Mouse (Mus musculus): ENCODE results near the gene Ddr1. TPM values are rescaled to one million over a fixed set of nuclear protein-coding genes. Genes with fewer than 3 reads are reported as not detected.

The Ddr1 gene
- polyA plus RNA-seq, 1 experiment from 2014 or later = 86.1 TPM

DNA sequence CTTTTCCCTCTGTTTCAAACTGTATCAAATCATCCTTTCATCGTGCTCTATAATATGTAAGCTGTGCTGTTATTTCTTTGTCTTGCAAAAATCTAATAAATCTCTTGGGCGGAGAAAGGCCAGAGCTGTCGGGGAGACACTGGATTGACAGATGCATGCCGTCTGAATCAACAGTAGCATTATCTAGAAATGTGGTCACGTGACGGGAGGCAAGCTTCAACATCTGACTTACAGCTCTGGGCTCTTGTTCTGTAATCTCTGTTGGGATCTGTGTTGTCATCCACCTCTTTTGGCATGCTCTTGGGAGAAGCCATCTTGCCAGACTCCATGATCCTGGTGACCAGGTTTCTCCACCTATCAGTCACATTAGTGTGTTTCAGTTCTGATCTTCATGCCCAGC is 12.7 kb upstream of the Ddr1 start:
- Histone ChIP-seq H3K4me1 (peaks cover 29% of the 10 kb centered on the region), H3K4me3 (replicated peaks) (no peak overlapping the region), H3K4me2 (no peak overlapping the region), H3K27me3 (no peaks in the 10 kb centered on the region), H3K9ac (no peak overlapping the region), H3K36me3 (no peaks in the 10 kb centered on the region), H3K27ac (no peak overlapping the region), H3K9me3 (replicated peaks) (no peaks in the 10 kb centered on the region)
- no peak for ATAC-seq (replicated peaks; ENCODE audit: low FRiP score)
- WGBS = 83% methylated on average over 6 of the region's 6 CpGs

DNA sequence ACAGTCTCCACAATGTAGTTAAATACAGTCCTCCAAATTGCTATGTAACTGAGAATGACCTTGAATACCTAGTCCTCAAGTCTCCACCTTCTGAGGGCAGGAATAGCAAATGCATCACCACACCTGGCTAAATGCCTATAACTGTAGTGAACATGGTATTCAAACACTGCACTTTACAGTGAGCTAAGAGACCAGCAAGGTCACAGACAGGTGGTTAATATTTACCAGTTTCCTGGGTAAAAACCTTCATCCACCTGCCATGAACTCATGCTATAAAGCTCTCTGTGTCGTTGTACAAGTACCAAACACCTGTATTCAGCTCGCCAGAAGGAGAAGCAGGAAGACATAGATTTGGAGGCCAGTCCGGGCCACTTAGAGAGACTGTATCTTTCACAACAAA is 11.7 kb upstream of the Ddr1 start:
- WGBS = 71% methylated on average over 3 of the region's 3 CpGs
- Histone ChIP-seq H3K4me2 (no peak overlapping the region), H3K27me3 (no peaks in the 10 kb centered on the region), H3K4me1 (peaks cover 28% of the 10 kb centered on the region), H3K9me3 (replicated peaks) (no peaks in the 10 kb centered on the region), H3K9ac (no peak overlapping the region), H3K36me3 (no peaks in the 10 kb centered on the region), H3K27ac (peak overlapping the region; percentile 59), H3K4me3 (replicated peaks) (no peak overlapping the region)
- ATAC-seq (replicated peaks; ENCODE audit: low FRiP score) = no peak

DNA sequence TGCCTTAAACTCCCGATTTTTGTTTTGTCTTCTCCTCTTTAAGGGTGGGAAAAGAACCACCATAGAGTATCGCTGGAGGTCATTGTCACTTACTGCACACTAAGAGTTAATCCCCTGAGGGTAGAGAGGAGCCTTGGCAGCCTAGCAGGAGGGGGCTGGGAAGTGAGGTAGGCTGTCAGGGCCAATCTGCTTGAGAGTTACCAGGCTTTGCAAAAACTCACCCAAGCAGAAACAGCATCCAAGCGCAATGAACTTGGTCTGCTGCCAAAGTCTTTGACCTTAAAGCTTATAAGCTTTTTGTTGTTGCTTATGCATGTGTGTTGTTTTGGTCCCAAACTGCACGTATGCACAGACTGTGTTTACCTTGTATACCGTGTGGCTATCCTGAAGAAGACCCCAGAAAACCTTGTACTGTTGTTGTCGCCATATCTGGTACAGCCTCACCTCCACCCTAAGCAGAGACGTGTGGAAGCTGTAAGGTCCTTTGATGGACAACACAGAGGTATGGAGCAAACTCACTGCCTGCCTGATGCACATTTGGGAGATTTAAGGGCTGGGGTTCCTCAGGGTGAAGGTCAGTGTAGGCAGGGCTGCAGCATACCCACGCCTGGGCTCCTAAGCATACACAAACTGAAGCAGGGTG is 6.4 kb upstream of the Ddr1 start:
- peak overlapping the region; percentile 82 for H3K27ac ChIP-seq
- no peak overlapping the region for H3K4me3 ChIP-seq (replicated peaks)
- H3K9ac ChIP-seq = no peak overlapping the region
- no peaks in the 10 kb centered on the region for H3K9me3 ChIP-seq (replicated peaks)
- H3K36me3 ChIP-seq = no peaks in the 10 kb centered on the region
- no peak overlapping the region for H3K4me2 ChIP-seq
- peak; percentile 84 for ATAC-seq (replicated peaks; ENCODE audit: low FRiP score)
- no peaks in the 10 kb centered on the region for H3K27me3 ChIP-seq
- peaks cover 24% of the 10 kb centered on the region for H3K4me1 ChIP-seq
- 29% methylated on average over 8 of the region's 8 CpGs for WGBS

DNA sequence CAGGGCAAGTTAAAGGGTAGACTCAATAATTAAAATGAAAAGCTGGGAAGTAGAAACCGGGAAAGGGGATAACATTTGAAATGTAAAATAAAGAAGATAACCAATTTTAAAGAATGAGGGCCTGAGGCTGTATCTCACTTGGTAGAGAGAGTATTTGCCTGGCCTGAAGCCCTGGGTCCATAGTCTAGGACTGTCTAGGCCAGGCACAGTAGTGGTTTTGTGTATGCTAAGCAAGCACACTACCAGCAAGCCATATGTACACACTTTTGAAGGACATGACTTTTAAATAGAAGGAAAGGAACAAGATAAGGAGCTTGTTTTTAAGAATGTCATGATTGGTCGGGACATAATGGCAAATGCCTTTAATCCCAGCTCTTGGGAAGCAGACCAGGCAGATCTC is 4.2 kb upstream of the Ddr1 start:
- no peak for ATAC-seq (replicated peaks; ENCODE audit: low FRiP score)
- no peak overlapping the region for H3K27ac ChIP-seq
- 84% methylated on average over 2 of the region's 2 CpGs for whole genome bisulfite sequencing

DNA sequence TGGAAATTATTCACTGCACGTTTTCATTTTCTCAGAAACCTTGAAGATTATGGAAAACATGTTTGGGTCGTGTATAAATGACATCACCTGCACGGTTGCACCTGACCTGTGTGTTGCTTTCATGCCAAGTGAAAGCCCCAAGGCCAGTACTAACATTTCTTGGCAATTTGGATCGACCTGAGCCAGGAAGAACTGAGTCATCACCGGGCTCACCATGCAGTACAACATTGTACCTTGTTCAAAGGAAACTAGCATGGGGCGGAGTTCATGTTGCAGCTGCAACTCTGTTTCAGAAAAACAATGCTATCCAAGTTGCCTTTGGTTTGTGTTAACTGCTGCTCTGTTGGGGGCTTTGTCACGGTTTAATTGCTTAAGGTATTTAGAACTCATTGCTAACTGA is 3.5 kb upstream of the Ddr1 start:
- H3K27ac ChIP-seq = no peak overlapping the region
- H3K4me2 ChIP-seq = no peak overlapping the region
- H3K9ac ChIP-seq = no peak overlapping the region
- WGBS = 72% methylated on average over 7 of the region's 7 CpGs
- no peaks in the 10 kb centered on the region for H3K27me3 ChIP-seq
- ATAC-seq (replicated peaks; ENCODE audit: low FRiP score) = no peak
- peaks cover 50% of the 10 kb centered on the region for H3K4me1 ChIP-seq
- no peaks in the 10 kb centered on the region for H3K36me3 ChIP-seq
- H3K4me3 ChIP-seq (replicated peaks) = no peak overlapping the region
- H3K9me3 ChIP-seq (replicated peaks) = no peaks in the 10 kb centered on the region

More for the DNA sequence above, 4.2 kb upstream of the Ddr1 start:
- Histone ChIP-seq H3K4me3 (replicated peaks) (no peak overlapping the region), H3K27me3 (no peaks in the 10 kb centered on the region), H3K4me2 (no peak overlapping the region), H3K9me3 (replicated peaks) (no peaks in the 10 kb centered on the region), H3K9ac (no peak overlapping the region), H3K36me3 (no peaks in the 10 kb centered on the region), H3K4me1 (peaks cover 46% of the 10 kb centered on the region)

DNA sequence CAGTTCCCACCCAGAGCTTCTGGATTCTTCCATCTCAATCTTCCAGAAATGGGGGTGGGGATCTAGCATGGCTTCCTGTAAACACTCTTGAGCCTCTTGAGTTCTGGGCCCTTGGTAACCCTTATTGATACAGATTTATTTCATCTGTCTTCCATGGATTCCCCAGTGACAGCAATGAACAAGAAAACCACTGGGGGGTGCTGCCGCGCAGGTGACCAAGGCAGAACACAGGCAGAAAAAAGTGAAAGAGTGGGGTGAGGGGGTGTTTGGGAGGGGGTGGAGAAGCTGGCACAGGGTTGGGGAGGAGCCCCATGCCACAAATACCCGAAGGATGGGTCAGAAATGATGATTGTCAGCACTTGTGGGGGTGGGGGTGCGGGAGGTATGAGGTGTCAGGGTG is 1.4 kb upstream of the Ddr1 start:
- H3K4me3 ChIP-seq (replicated peaks) = no peak overlapping the region
- no peaks in the 10 kb centered on the region for H3K36me3 ChIP-seq
- H3K4me2 ChIP-seq = no peak overlapping the region
- WGBS = 21% methylated on average over 4 of the region's 4 CpGs
- H3K27ac ChIP-seq = peak overlapping the region; percentile 98
- H3K9ac ChIP-seq = no peak overlapping the region
- H3K4me1 ChIP-seq = peaks cover 55% of the 10 kb centered on the region
- H3K9me3 ChIP-seq (replicated peaks) = no peaks in the 10 kb centered on the region
- H3K27me3 ChIP-seq = no peaks in the 10 kb centered on the region
- no peak for ATAC-seq (replicated peaks; ENCODE audit: low FRiP score)

DNA sequence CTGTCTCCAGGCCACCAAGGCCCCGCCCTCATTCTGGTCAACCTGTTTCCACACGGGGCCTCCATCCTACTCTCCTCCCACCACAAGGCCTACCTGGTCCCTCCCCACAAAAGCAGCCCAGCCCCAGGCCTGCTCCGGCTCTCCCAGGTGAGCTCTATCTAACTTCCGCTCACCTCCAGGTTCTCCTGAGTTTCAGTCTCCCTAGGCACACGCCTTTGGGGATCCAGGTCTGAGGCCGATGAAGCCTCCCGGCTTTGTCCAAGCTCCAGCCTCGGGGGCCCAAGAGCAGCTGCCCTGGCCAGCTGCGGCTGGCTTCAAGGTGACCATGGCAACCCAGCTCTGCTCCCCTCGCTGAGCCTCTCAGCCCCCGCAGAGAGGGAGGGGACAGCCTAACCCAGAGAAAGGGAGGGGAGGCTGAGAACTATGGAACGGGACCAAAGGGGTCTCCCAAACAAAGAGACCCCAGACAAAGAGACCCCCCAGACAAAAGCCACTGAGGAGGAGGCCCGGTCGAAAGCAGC is 610 bp downstream of the Ddr1 start:
- Histone ChIP-seq H3K9ac (peak overlapping the region; percentile 62), H3K27me3 (no peaks in the 10 kb centered on the region), H3K4me2 (peak overlapping the region; percentile 82), H3K36me3 (0 out of 2 replicates have a peak, but pooled peaks cover 3% of the 10 kb centered on the region), H3K4me1 (peaks cover 60% of the 10 kb centered on the region), H3K4me3 (replicated peaks) (peak overlapping the region; percentile 72), H3K27ac (peak overlapping the region; percentile 98), H3K9me3 (replicated peaks) (no peaks in the 10 kb centered on the region)
- 1% methylated on average over 14 of the region's 14 CpGs for WGBS
- ATAC-seq (replicated peaks; ENCODE audit: low FRiP score) = peak; percentile 52

DNA sequence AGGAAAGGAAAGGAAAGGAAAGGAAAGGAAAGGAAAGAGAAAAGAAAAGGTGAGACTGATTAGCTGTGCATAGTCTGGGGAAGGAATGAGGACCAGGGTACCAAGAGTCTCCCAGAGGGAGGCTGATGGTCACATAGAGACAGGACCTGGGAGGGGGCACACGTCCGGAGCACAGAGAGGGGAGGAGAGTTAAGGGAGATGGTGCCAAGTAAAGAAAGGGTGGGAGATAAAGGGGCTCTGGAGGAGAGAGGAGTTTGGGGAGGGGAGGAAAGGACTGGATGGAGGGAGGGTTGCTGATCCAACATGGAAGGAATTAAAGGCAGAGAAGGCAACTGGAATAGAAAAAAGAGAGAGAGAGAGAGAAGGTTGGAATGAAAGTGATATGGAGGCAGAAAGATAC is 1.4 kb downstream of the Ddr1 start:
- Histone ChIP-seq H3K9me3 (replicated peaks) (no peaks in the 10 kb centered on the region), H3K4me3 (replicated peaks) (peak overlapping the region; percentile 72), H3K4me2 (peak overlapping the region; percentile 82), H3K27me3 (no peaks in the 10 kb centered on the region), H3K4me1 (peaks cover 68% of the 10 kb centered on the region), H3K9ac (peak overlapping the region; percentile 75), H3K27ac (peak overlapping the region; percentile 99), H3K36me3 (0 out of 2 replicates have a peak, but pooled peaks cover 3% of the 10 kb centered on the region)
- WGBS = 4% methylated on average over 2 of the region's 2 CpGs
- ATAC-seq (replicated peaks; ENCODE audit: low FRiP score) = no peak

DNA sequence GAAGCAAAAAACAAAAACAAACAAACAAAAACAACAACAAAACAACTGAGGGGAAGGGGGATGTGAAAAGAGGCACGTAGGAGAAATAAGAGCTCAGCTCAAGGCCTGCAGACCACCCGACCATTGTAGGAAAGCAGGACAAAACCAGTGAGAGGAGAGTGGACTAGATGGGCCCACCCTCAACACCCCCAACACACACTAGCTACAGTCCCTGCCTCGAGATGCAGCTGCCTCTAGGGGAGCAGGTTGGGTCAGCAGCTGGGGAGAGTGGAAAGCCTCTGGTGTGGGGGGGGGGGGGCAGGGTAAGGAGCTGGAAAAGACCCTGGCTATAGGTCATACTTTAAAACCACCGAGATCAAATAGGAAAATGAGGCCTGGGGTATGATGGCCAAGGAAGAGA is 1.8 kb downstream of the Ddr1 start:
- Histone ChIP-seq H3K27ac (peak overlapping the region; percentile 99), H3K9me3 (replicated peaks) (no peaks in the 10 kb centered on the region), H3K4me3 (replicated peaks) (peak overlapping the region; percentile 72), H3K9ac (peak overlapping the region; percentile 75), H3K4me2 (peak overlapping the region; percentile 82), H3K4me1 (peaks cover 72% of the 10 kb centered on the region), H3K27me3 (no peaks in the 10 kb centered on the region), H3K36me3 (0 out of 2 replicates have a peak, but pooled peaks cover 3% of the 10 kb centered on the region)
- ATAC-seq (replicated peaks; ENCODE audit: low FRiP score) = no peak
- 10% methylated on average over 4 of the region's 4 CpGs for WGBS

DNA sequence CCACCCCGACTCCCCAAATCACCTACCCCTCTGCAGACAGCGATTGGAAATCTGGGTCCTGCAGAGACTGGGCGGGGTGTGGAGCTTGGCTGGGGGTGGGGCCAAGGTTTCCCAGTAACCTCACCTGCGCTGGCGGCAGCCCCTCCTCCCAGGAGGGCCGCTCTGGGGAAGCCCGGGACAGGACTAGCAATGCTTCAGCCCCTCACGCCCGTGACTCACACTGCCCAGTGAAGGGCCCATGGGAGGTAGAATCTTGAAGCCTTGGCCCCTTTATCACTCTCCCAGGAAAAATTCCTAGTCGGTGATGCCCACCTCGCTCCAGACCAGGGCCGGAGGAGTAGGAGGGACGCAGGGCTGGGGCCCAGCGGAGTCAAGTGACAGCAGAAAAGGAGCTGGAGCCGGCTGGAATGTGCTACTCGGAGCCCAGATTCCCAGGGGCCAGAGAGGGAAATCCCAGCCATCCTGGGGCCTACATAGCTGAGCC is 2.4 kb downstream of the Ddr1 start:
- H3K4me1 ChIP-seq = peaks cover 78% of the 10 kb centered on the region

DNA sequence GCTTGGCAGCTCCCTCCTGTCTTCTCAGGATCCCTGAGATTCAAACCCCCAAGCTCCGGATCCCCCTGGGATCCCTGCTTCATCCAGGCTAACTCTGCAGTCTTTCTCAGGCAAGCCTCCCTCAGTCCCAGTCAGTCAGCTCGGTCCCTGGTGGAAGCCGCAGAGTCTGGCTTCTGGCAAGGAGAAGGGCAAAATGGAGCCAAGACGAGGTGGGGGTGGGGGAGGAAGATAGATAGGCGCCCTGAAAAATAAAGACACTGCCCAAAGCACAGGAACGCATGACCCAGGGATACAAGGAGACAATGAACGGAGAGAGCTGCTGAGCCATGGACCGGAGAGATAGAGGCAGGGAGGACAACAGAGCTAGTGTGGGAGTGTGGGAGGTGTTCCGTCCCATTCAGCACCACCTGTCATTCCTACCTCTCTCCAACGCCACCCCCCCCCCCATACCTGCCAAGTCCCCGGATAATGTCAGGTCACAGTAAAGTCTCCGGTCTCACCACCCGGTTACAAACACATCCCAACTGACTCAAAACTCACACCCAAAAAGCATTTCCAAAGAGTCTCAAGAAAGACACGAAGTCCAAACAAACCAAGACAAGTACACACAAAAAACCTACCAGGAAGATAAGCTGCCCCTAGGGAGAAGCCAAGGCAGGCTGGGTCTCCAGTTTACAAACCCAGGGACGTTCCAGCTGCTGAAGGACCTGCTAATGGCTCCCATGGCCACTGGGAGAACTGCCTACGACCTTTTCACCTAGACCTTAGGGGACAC is 3.0 kb downstream of the Ddr1 start:
- 2% methylated on average over 16 of the region's 16 CpGs for WGBS
- H3K36me3 ChIP-seq = 0 out of 2 replicates have a peak, but pooled peaks cover 3% of the 10 kb centered on the region
- peak overlapping the region; percentile 99 for H3K27ac ChIP-seq
- no peak for ATAC-seq (replicated peaks; ENCODE audit: low FRiP score)
- peak overlapping the region; percentile 75 for H3K9ac ChIP-seq
- peak overlapping the region; percentile 72 for H3K4me3 ChIP-seq (replicated peaks)
- no peaks in the 10 kb centered on the region for H3K9me3 ChIP-seq (replicated peaks)
- H3K27me3 ChIP-seq = no peaks in the 10 kb centered on the region
- H3K4me1 ChIP-seq = peaks cover 84% of the 10 kb centered on the region
- H3K4me2 ChIP-seq = peak overlapping the region; percentile 82

More for the DNA sequence above, 2.4 kb downstream of the Ddr1 start:
- peak overlapping the region; percentile 99 for H3K27ac ChIP-seq
- H3K9ac ChIP-seq = peak overlapping the region; percentile 75
- 3% methylated on average over 16 of the region's 16 CpGs for WGBS
- no peaks in the 10 kb centered on the region for H3K9me3 ChIP-seq (replicated peaks)
- H3K36me3 ChIP-seq = 0 out of 2 replicates have a peak, but pooled peaks cover 3% of the 10 kb centered on the region
- H3K4me3 ChIP-seq (replicated peaks) = peak overlapping the region; percentile 72
- no peaks in the 10 kb centered on the region for H3K27me3 ChIP-seq
- H3K4me2 ChIP-seq = peak overlapping the region; percentile 82
- peak; percentile 29 for ATAC-seq (replicated peaks; ENCODE audit: low FRiP score)

DNA sequence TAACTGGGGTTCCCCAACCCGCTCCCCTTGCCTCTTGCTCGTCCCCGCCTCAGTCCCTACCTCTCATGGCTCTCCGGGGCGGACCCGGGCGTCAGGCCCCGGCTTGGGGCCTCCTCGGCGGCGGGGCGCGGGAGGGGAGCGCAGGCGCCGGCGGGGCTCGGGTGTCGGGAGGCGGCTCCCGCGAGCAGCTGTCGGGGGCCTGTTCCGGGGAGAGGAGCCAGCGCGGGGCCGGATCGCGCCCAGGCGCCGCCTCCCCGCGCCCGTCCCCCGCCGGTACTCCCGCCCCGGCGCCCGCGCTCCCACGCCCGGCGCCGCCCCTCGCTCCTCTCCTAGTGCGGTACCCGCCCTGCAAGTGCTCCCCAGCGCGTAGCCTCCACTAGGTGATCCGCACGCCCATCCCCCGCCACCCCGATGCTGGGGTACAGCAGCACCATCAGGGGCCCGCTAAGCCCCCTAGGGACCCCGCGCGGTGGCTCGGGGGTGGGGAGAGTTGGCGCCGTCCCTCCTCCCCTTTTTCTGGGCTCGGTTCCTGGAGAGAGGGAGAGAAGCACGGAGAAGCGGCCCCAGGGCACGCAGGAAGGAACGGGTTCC is 4.0 kb downstream of the Ddr1 start:
- H3K4me2 ChIP-seq = peak overlapping the region; percentile 82
- H3K27ac ChIP-seq = peak overlapping the region; percentile 99
- peaks cover 8% of the 10 kb centered on the region for H3K36me3 ChIP-seq
- H3K9ac ChIP-seq = peak overlapping the region; percentile 75
- under 1% methylated on average over 56 of the region's 66 CpGs for WGBS
- ATAC-seq (replicated peaks; ENCODE audit: low FRiP score) = peak; percentile 59
- 0 out of 2 replicates have a peak, but pooled peaks cover 2% of the 10 kb centered on the region for H3K9me3 ChIP-seq (replicated peaks)
- peak overlapping the region; percentile 72 for H3K4me3 ChIP-seq (replicated peaks)
- peaks cover 77% of the 10 kb centered on the region for H3K4me1 ChIP-seq
- no peaks in the 10 kb centered on the region for H3K27me3 ChIP-seq

All from kidney, embryonic 15.5 days (tissue).